Mouse (Mus musculus) G1E (cell line): ENCODE data around the gene Abce1. TPM values are rescaled to one million over a fixed set of nuclear protein-coding genes. Genes with fewer than 3 reads are reported as not detected.

ENCODE experiments used
- ATAC-seq: 2 replicates; pipeline ENCODE4 v1.8.0; 2016; ENCODE audit warnings: mild to moderate bottlenecking; ENCODE audit not compliant: insufficient number of reproducible peaks, poor library complexity, low FRiP score, severe bottlenecking; ENCODE audit errors: extremely low read depth
- DNase-seq: peaks from one replicate; pipeline ENCODE4 v3.0.0; 2012; ENCODE audit warnings: low spot score
- H3K27me3 ChIP-seq: 2 replicates; pipeline ENCODE4 v1.6.1; 2012; ENCODE audit warnings: mild to moderate bottlenecking, low read length, inconsistent platforms; ENCODE audit not compliant: insufficient read depth
- H3K36me3 ChIP-seq: replicated peaks from 2 replicates; pipeline ENCODE3; 2012; ENCODE audit warnings: mild to moderate bottlenecking, inconsistent platforms
- H3K4me1 ChIP-seq: 2 replicates; pipeline ENCODE4 v1.6.1; 2012; ENCODE audit warnings: low read depth, low read length, inconsistent platforms, mixed read lengths; ENCODE audit not compliant: insufficient read depth
- H3K4me3 ChIP-seq: 2 replicates; pipeline ENCODE4 v1.5.1; 2012; ENCODE audit warnings: low read depth, mild to moderate bottlenecking, inconsistent platforms, low read length, moderate library complexity, mixed read lengths
- H3K9me3 ChIP-seq: replicated peaks from 2 replicates; pipeline ENCODE4 v1.6.1; 2012; ENCODE audit warnings: inconsistent platforms
- CTCF ChIP-seq: IDR thresholded peaks from 2 replicates; pipeline ENCODE4 v1.5.1; 2012; ENCODE audit warnings: low read depth, low read length, inconsistent platforms, mixed read lengths
- GATA1 ChIP-seq: IDR thresholded peaks from 2 replicates; pipeline ENCODE4 v1.6.1; 2012; ENCODE audit warnings: borderline replicate concordance, low read length, inconsistent platforms, mixed read lengths
- GATA2 ChIP-seq: IDR thresholded peaks from 2 replicates; pipeline ENCODE4 v1.6.1; 2012; ENCODE audit warnings: low read depth, low read length, inconsistent platforms, borderline replicate concordance
- POLR2AphosphoS5 ChIP-seq: IDR thresholded peaks from 2 replicates; pipeline ENCODE4 v1.6.1; 2012; ENCODE audit warnings: low read depth, low read length, inconsistent platforms; ENCODE audit not compliant: insufficient replicate concordance
- TAL1 ChIP-seq: conservative IDR thresholded peaks from 2 replicates; pipeline ENCODE4 v1.6.1; 2012; ENCODE audit warnings: low read depth, low read length, inconsistent platforms, mixed read lengths
- polyA plus RNA-seq: library from polyadenylated mRNA; stranded (reverse); fragments of >175 nt; gene quantifications from 2 replicates; pipeline ENCODE4 v1.2.3, GENCODE M21; 2012
- total RNA-seq, 2 experiments: library from RNA; stranded (forward) in 1 of 2; stranded (reverse) in 1 of 2; fragments of 200-1000 nt in 1 of 2; fragments of >200 nt in 1 of 2; fragmentation: Nextera tagmentation in 1 of 2; gene quantifications; 2 replicates each; pipeline ENCODE4 v1.2.3; 2014 to 2017

Gene Abce1
- total RNA-seq (2014; fragmentation: Nextera tagmentation) = 354 and 437 TPM in 2 replicates
- total RNA-seq (2017) = 243 and 266 TPM in 2 replicates
- 8.7 and 17.3 TPM in 2 replicates for polyA plus RNA-seq

DNA sequence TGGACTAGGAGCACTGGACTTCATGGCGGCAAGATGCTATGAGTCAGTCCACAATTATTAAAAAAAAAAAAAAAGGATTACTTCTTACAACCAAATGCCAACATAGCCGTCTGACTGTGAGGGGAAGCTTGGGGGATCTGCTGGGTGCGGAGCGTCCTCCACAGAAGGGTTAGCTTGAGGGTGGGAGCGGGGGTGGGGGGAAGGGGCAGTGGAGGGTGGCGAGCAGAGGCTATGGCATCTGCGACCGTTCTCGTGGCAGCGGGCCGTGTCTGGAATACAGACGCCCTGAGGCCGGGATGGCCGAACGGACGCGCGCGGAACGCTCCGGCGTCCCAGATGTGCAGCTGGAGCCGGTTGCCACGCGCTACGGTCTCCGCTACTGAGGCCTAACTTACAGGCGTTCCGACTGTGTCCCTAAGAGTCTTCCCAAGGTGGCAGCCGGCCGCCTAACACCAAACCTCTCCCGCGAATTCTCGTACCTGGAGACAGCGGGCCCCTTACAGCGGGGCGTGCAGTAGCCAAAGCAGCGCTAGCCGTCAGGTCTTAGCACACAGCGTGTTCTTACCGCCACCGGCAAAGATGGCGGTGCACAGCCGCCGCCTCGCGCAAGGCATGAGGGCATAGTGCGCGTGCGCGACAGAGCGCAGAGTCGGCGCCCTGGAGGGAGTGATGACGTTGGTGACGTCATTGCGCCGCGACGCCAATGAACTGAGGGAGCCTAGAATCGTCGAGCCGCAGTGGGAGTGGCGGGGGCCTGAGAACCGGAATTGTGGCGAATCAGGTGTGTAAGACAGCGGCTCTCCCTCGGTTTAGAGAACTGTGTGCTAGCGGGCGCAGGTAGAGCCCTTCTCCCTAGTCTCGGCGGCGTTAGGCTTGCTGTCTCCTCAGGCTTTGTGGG is at the start of gene Abce1, which contains the start of gene Anapc10:
Gene Abce1, minus strand, starts transcription at position 677 of the 898 bp plus-strand sequence.
Gene Anapc10, plus strand, starts transcription at position 757 of the 898 bp plus-strand sequence.
- no peak for TF ChIP-seq TAL1
- TF ChIP-seq GATA2 = no peak
- TF ChIP-seq GATA1 = no peak
- TF ChIP-seq CTCF = no peak
- no peak for TF ChIP-seq POLR2AphosphoS5
- H3K9me3 ChIP-seq = no peaks in the 10 kb centered on the region
- ATAC-seq (peak; percentile 88), DNase-seq (peak; percentile 80)
- peaks cover 35% of the 10 kb centered on the region for H3K36me3 ChIP-seq
- peak within 1 kb of the TSS; percentile 95 for H3K4me3 ChIP-seq
- peaks cover 11% of the 10 kb centered on the region for H3K4me1 ChIP-seq
- no peaks in the 10 kb centered on the region for H3K27me3 ChIP-seq

GRCm38 (mm10) chr8:79750305-79750704 is 38.8 kb upstream of the Abce1 start:
- Histone ChIP-seq H3K27me3 (no peaks in the 10 kb centered on the region), H3K4me1 (no peaks in the 10 kb centered on the region), H3K36me3 (peaks cover 16% of the 10 kb centered on the region), H3K9me3 (no peaks in the 10 kb centered on the region), H3K4me3 (no peak overlapping the region)
- no peak for DNase-seq
- ATAC-seq = no peak
- TF ChIP-seq GATA2 = no peak
- TF ChIP-seq TAL1 = no peak
- no peak for TF ChIP-seq POLR2AphosphoS5
- no peak for TF ChIP-seq CTCF
- TF ChIP-seq GATA1 = no peak

- no peaks in the 10 kb centered on the region for H3K27me3 ChIP-seq
- DNase-seq (no peak), ATAC-seq (no peak)
- peaks cover 27% of the 10 kb centered on the region for H3K36me3 ChIP-seq
- no peaks in the 10 kb centered on the region for H3K9me3 ChIP-seq
- H3K4me3 ChIP-seq = no peak overlapping the region
- H3K4me1 ChIP-seq = no peaks in the 10 kb centered on the region
- TF ChIP-seq CTCF (no peak), GATA1 (no peak), GATA2 (no peak), POLR2AphosphoS5 (no peak), TAL1 (no peak)
Observed at GRCm38 (mm10) chr8:79748591-79748990, 37.1 kb upstream of the Abce1 start.

- no peaks in the 10 kb centered on the region for H3K4me1 ChIP-seq
- no peak for TF ChIP-seq POLR2AphosphoS5
- no peak for TF ChIP-seq GATA1
- TF ChIP-seq TAL1 = no peak
- TF ChIP-seq GATA2 = no peak
- TF ChIP-seq CTCF = no peak
- no peak for ATAC-seq
Observed at GRCm38 (mm10) chr8:79748171-79748570, 36.6 kb upstream of the Abce1 start.

GRCm38 (mm10) chr8:79734304-79734703 is 22.8 kb upstream of the Abce1 start:
- Histone ChIP-seq H3K4me3 (no peak overlapping the region), H3K27me3 (no peaks in the 10 kb centered on the region), H3K4me1 (no peaks in the 10 kb centered on the region), H3K36me3 (peaks cover 43% of the 10 kb centered on the region), H3K9me3 (no peaks in the 10 kb centered on the region)
- no peak; the same call in 1 of the 2 replicates for ATAC-seq
- DNase-seq = peak; percentile 24
- peak; percentile 64 for TF ChIP-seq CTCF
- TF ChIP-seq TAL1 = no peak

More at GRCm38 (mm10) chr8:79748171-79748570, 36.6 kb upstream of the Abce1 start:
- Histone ChIP-seq H3K36me3 (peaks cover 27% of the 10 kb centered on the region), H3K27me3 (no peaks in the 10 kb centered on the region), H3K9me3 (no peaks in the 10 kb centered on the region), H3K4me3 (no peak overlapping the region)
- no peak for DNase-seq

GRCm38 (mm10) chr8:79727900-79728299 is 16.4 kb upstream of the Abce1 start:
- 0 out of 2 replicates have a peak, but pooled peaks cover 4% of the 10 kb centered on the region for H3K4me1 ChIP-seq
- TF ChIP-seq CTCF (no peak), GATA1 (no peak), POLR2AphosphoS5 (no peak), GATA2 (no peak), TAL1 (no peak)
- H3K9me3 ChIP-seq = no peaks in the 10 kb centered on the region
- H3K36me3 ChIP-seq = peaks cover 46% of the 10 kb centered on the region
- DNase-seq (no peak), ATAC-seq (no peak)
- H3K4me3 ChIP-seq = no peak overlapping the region
- no peaks in the 10 kb centered on the region for H3K27me3 ChIP-seq

DNA sequence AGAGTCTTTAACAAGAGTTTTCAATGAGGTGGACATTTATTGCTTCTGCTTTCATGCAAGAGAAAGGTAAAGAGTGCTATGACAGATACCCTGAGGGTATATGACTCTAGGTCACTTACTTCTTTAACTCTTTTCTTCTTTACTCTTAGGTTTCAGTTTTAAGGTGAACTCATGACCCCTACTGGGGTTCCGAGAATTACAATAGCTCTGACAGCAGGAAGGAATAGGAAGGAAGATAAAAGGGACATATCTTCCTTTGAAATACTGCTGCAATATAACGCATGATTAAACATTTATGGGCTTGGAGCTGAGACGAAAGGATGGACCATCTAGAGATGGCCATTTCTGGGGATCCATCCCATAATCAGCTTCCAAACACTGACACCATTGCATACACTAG is 13.0 kb upstream of the Abce1 start:
- H3K27me3 ChIP-seq = no peaks in the 10 kb centered on the region
- ATAC-seq (no peak), DNase-seq (no peak)
- peaks cover 53% of the 10 kb centered on the region for H3K36me3 ChIP-seq
- 0 out of 2 replicates have a peak, but pooled peaks cover 4% of the 10 kb centered on the region for H3K4me1 ChIP-seq
- no peak overlapping the region for H3K4me3 ChIP-seq
- H3K9me3 ChIP-seq = no peaks in the 10 kb centered on the region
- TF ChIP-seq GATA2 (no peak), TAL1 (no peak), POLR2AphosphoS5 (no peak), GATA1 (no peak), CTCF (no peak)
